Mouse (Mus musculus) heart, embryonic 13.5 days (tissue): ENCODE measurements at regions not wholly inside any gene's neighbourhood (a gene's known extent, or its start where the extent isn't known, plus 50 kb on each side); places are given as distances from the start of the nearest gene placed in this dataset.

Experiments used
- ATAC-seq: fragments of 200-750 bp; cut with Nextera tagmentation; 2 replicates; pipeline ENCODE4 v1.8.0; 2017; ENCODE audit warnings: moderate TSS enrichment; ENCODE audit not compliant: insufficient number of reproducible peaks, low FRiP score, low TSS enrichment; ENCODE audit errors: extremely low read depth
- H3K27ac ChIP-seq: fragments of 300-500 bp; sonication (generic); replicated peaks from 2 replicates; pipeline ENCODE4 v1.5.1; 2015; ENCODE audit warnings: moderate library complexity, mild to moderate bottlenecking, inconsistent platforms
- H3K27me3 ChIP-seq: fragments of 300-500 bp; sonication (generic); replicated peaks from 2 replicates; pipeline ENCODE4 v1.6.1; 2015; ENCODE audit warnings: mild to moderate bottlenecking, inconsistent platforms
- H3K36me3 ChIP-seq: fragments of 300-500 bp; sonication (generic); 2 replicates; pipeline ENCODE4 v1.6.1; 2015; ENCODE audit warnings: mild to moderate bottlenecking, inconsistent platforms
- H3K4me1 ChIP-seq: fragments of 300-500 bp; sonication (generic); 2 replicates; pipeline ENCODE4 v1.6.1; 2015; ENCODE audit warnings: inconsistent platforms
- H3K4me2 ChIP-seq: fragments of 300-500 bp; sonication (generic); 2 replicates; pipeline ENCODE4 v1.6.1; 2015; ENCODE audit warnings: inconsistent platforms, mild to moderate bottlenecking, moderate library complexity
- H3K4me3 ChIP-seq: fragments of 300-500 bp; sonication (generic); 2 replicates; pipeline ENCODE4 v1.5.1; 2015; ENCODE audit warnings: moderate library complexity, mild to moderate bottlenecking, inconsistent platforms
- H3K9ac ChIP-seq: fragments of 300-500 bp; sonication (generic); 2 replicates; pipeline ENCODE4 v1.6.1; 2015; ENCODE audit warnings: inconsistent platforms, mild to moderate bottlenecking, moderate library complexity
- H3K9me3 ChIP-seq: fragments of 300-500 bp; sonication (generic); 2 replicates; pipeline ENCODE4 v1.6.1; 2016; ENCODE audit warnings: inconsistent platforms
- WGBS: fragments of 180-500 bp; shearing (Covaris S2); methylation state at CpG from one replicate; pipeline ENCODE4 v1.1.7; 2015; ENCODE audit warnings: mixed read lengths; 5-methylcytosine and 5-hydroxymethylcytosine counted together

GRCm38 (mm10) chr10:109479941-109480340 lies 469.2 kb upstream of the Syt1 start:
- 56% methylated on average over 5 of the region's 5 CpGs for WGBS

GRCm38 (mm10) chr10:109466516-109466915 lies 455.7 kb upstream of the Syt1 start:
- 69% methylated on average over 3 of the region's 3 CpGs for WGBS
- no peak overlapping the region for H3K4me2 ChIP-seq

More at GRCm38 (mm10) chr10:109479941-109480340, 469.2 kb upstream of the Syt1 start:
- ATAC-seq, result no peak
- H3K4me2 ChIP-seq, result no peak overlapping the region
- no peak overlapping the region for H3K9ac ChIP-seq
- no peak overlapping the region for H3K4me3 ChIP-seq
- H3K27me3 ChIP-seq, result no peaks in the 10 kb centered on the region
- H3K4me1 ChIP-seq, result no peaks in the 10 kb centered on the region
- no peak overlapping the region for H3K27ac ChIP-seq
- no peaks in the 10 kb centered on the region for H3K9me3 ChIP-seq
- H3K36me3 ChIP-seq, result no peaks in the 10 kb centered on the region

GRCm38 (mm10) chr10:109431112-109431511 lies 420.3 kb upstream of the Syt1 start:
- H3K9me3 ChIP-seq, result no peaks in the 10 kb centered on the region
- H3K4me3 ChIP-seq, result no peak overlapping the region
- WGBS, result 66% methylated on average over 4 of the region's 4 CpGs
- no peaks in the 10 kb centered on the region for H3K27me3 ChIP-seq
- H3K4me2 ChIP-seq, result no peak overlapping the region
- no peak overlapping the region for H3K9ac ChIP-seq
- H3K36me3 ChIP-seq, result no peaks in the 10 kb centered on the region
- no peaks in the 10 kb centered on the region for H3K4me1 ChIP-seq
- no peak for ATAC-seq
- no peak overlapping the region for H3K27ac ChIP-seq

More at GRCm38 (mm10) chr10:109466516-109466915, 455.7 kb upstream of the Syt1 start:
- Histone ChIP-seq H3K4me3 (no peak overlapping the region), H3K27me3 (no peaks in the 10 kb centered on the region), H3K27ac (no peak overlapping the region), H3K9ac (no peak overlapping the region), H3K4me1 (no peaks in the 10 kb centered on the region), H3K36me3 (no peaks in the 10 kb centered on the region), H3K9me3 (no peaks in the 10 kb centered on the region)
- no peak for ATAC-seq

GRCm38 (mm10) chr10:109427878-109428277 lies 417.1 kb upstream of the Syt1 start:
- no peak for ATAC-seq
- H3K4me2 ChIP-seq, result no peak overlapping the region
- H3K9me3 ChIP-seq, result no peaks in the 10 kb centered on the region
- H3K27me3 ChIP-seq, result no peaks in the 10 kb centered on the region
- H3K36me3 ChIP-seq, result no peaks in the 10 kb centered on the region
- no peaks in the 10 kb centered on the region for H3K4me1 ChIP-seq
- no peak overlapping the region for H3K4me3 ChIP-seq
- H3K27ac ChIP-seq, result no peak overlapping the region
- WGBS, result 86% methylated on average over 3 of the region's 3 CpGs
- H3K9ac ChIP-seq, result no peak overlapping the region

GRCm38 (mm10) chr10:109407011-109407410 lies 396.2 kb upstream of the Syt1 start:
- H3K27me3 ChIP-seq, result no peaks in the 10 kb centered on the region
- no peak for ATAC-seq
- no peak overlapping the region for H3K27ac ChIP-seq
- H3K4me1 ChIP-seq, result no peaks in the 10 kb centered on the region
- H3K9ac ChIP-seq, result no peak overlapping the region
- H3K4me2 ChIP-seq, result no peak overlapping the region
- H3K9me3 ChIP-seq, result no peaks in the 10 kb centered on the region
- no peaks in the 10 kb centered on the region for H3K36me3 ChIP-seq
- no peak overlapping the region for H3K4me3 ChIP-seq
- WGBS, result 73% methylated on average over 3 of the region's 3 CpGs

GRCm38 (mm10) chr10:109405116-109405685 lies 394.4 kb upstream of the Syt1 start:
- Histone ChIP-seq H3K9me3 (no peaks in the 10 kb centered on the region), H3K27ac (no peak overlapping the region), H3K4me3 (no peak overlapping the region), H3K27me3 (no peaks in the 10 kb centered on the region), H3K4me2 (no peak overlapping the region), H3K4me1 (no peaks in the 10 kb centered on the region), H3K36me3 (no peaks in the 10 kb centered on the region), H3K9ac (no peak overlapping the region)
- no peak for ATAC-seq
- whole genome bisulfite sequencing, result 63% methylated on average over 6 of the region's 6 CpGs

GRCm38 (mm10) chr10:109383758-109384157 lies 373.0 kb upstream of the Syt1 start:
- Histone ChIP-seq H3K9ac (no peak overlapping the region), H3K4me3 (no peak overlapping the region), H3K4me1 (no peaks in the 10 kb centered on the region), H3K9me3 (no peaks in the 10 kb centered on the region), H3K27me3 (no peaks in the 10 kb centered on the region), H3K36me3 (no peaks in the 10 kb centered on the region), H3K27ac (no peak overlapping the region), H3K4me2 (no peak overlapping the region)
- WGBS, result 57% methylated on average over 4 of the region's 4 CpGs
- no peak for ATAC-seq

GRCm38 (mm10) chr10:109378846-109379245 lies 368.1 kb upstream of the Syt1 start:
- Histone ChIP-seq H3K36me3 (no peaks in the 10 kb centered on the region), H3K4me2 (no peak overlapping the region)
- ATAC-seq, result no peak

GRCm38 (mm10) chr10:109360161-109360560 lies 349.4 kb upstream of the Syt1 start:
- 49% methylated on average over 1 of the region's 1 CpGs for WGBS
- H3K4me1 ChIP-seq, result no peaks in the 10 kb centered on the region
- no peaks in the 10 kb centered on the region for H3K36me3 ChIP-seq
- no peak overlapping the region for H3K9ac ChIP-seq
- H3K27me3 ChIP-seq, result no peaks in the 10 kb centered on the region
- H3K9me3 ChIP-seq, result no peaks in the 10 kb centered on the region
- no peak overlapping the region for H3K4me3 ChIP-seq
- no peak overlapping the region for H3K27ac ChIP-seq
- H3K4me2 ChIP-seq, result no peak overlapping the region
- ATAC-seq, result no peak

More at GRCm38 (mm10) chr10:109378846-109379245, 368.1 kb upstream of the Syt1 start:
- no peak overlapping the region for H3K9ac ChIP-seq
- no peak overlapping the region for H3K4me3 ChIP-seq
- no peaks in the 10 kb centered on the region for H3K9me3 ChIP-seq
- no peak overlapping the region for H3K27ac ChIP-seq
- H3K27me3 ChIP-seq, result no peaks in the 10 kb centered on the region
- WGBS, result 74% methylated on average over 4 of the region's 4 CpGs
- no peaks in the 10 kb centered on the region for H3K4me1 ChIP-seq

GRCm38 (mm10) chr10:109358812-109359211 lies 348.0 kb upstream of the Syt1 start:
- Histone ChIP-seq H3K9ac (no peak overlapping the region), H3K27me3 (no peaks in the 10 kb centered on the region), H3K4me1 (no peaks in the 10 kb centered on the region), H3K4me3 (no peak overlapping the region), H3K9me3 (no peaks in the 10 kb centered on the region), H3K4me2 (no peak overlapping the region), H3K27ac (no peak overlapping the region), H3K36me3 (no peaks in the 10 kb centered on the region)
- ATAC-seq, result no peak
- WGBS, result 68% methylated on average over 6 of the region's 6 CpGs

- ATAC-seq, result no peak
- Histone ChIP-seq H3K4me1 (peaks cover 3% of the 10 kb centered on the region; the same call in 1 of the 2 replicates), H3K4me3 (no peak overlapping the region), H3K36me3 (no peaks in the 10 kb centered on the region), H3K27ac (no peak overlapping the region), H3K27me3 (no peaks in the 10 kb centered on the region), H3K9ac (no peak overlapping the region), H3K9me3 (no peaks in the 10 kb centered on the region), H3K4me2 (no peak overlapping the region)
- WGBS, result 64% methylated on average over 7 of the region's 7 CpGs
These were observed 322.1 kb upstream of the Syt1 start for GRCm38 (mm10) chr10:109332846-109333386.

GRCm38 (mm10) chr10:109309286-109309685 lies 298.5 kb upstream of the Syt1 start:
- 0 out of 2 replicates have a peak, but pooled peaks cover 3% of the 10 kb centered on the region for H3K9me3 ChIP-seq
- 70% methylated on average over 6 of the region's 6 CpGs for WGBS
- no peak overlapping the region for H3K4me3 ChIP-seq
- H3K4me1 ChIP-seq, result no peaks in the 10 kb centered on the region
- no peak overlapping the region for H3K9ac ChIP-seq
- H3K4me2 ChIP-seq, result no peak overlapping the region
- ATAC-seq, result no peak
- H3K27me3 ChIP-seq, result no peaks in the 10 kb centered on the region
- no peaks in the 10 kb centered on the region for H3K36me3 ChIP-seq
- H3K27ac ChIP-seq, result no peak overlapping the region
